Mouse (Mus musculus) lung, adult 2 months (tissue): ENCODE results near the gene Slc12a1.

Source experiments
- CTCF ChIP-seq: fragments of 200-500 bp; IDR thresholded peaks from 2 replicates; pipeline ENCODE4 v1.5.1; 2011; ENCODE audit warnings: mild to moderate bottlenecking, low read length, control low read depth; ENCODE audit not compliant: insufficient read depth
- POLR2A ChIP-seq: fragments of 200-500 bp; IDR thresholded peaks from 2 replicates; pipeline ENCODE4 v1.6.1; 2011; ENCODE audit warnings: low read depth, mild to moderate bottlenecking, control low read depth, low read length, borderline replicate concordance; ENCODE audit errors: extremely low read depth

GRCm38 (mm10) chr2:125178225-125178798 is 26.0 kb downstream of the Slc12a1 start:
- no peak for TF ChIP-seq CTCF
- TF ChIP-seq POLR2A, result no peak
